Mouse (Mus musculus) intestine, postnatal 0 days (tissue): ENCODE data around the gene Thumpd3. TPM values are rescaled to one million over a fixed set of nuclear protein-coding genes. Genes with fewer than 3 reads are reported as not detected.

ENCODE experiments used
- ATAC-seq: fragments of 200-750 bp; cut with Nextera tagmentation; 2 replicates; pipeline ENCODE4 v1.8.0; 2017; ENCODE audit warnings: mild to moderate bottlenecking, moderate TSS enrichment, moderate library complexity
- H3K27ac ChIP-seq: fragments of 300-500 bp; sonication (generic); 2 replicates; pipeline ENCODE4 v1.5.1; 2014; ENCODE audit warnings: mild to moderate bottlenecking, low read depth, low read length, moderate library complexity
- H3K27me3 ChIP-seq: fragments of 300-500 bp; sonication (generic); replicated peaks from 2 replicates; pipeline ENCODE4 v1.6.1; 2014; ENCODE audit warnings: low read length, mixed read lengths; ENCODE audit not compliant: control insufficient read depth, insufficient read depth
- H3K36me3 ChIP-seq: fragments of 300-500 bp; sonication (generic); 2 replicates; pipeline ENCODE4 v1.6.1; 2014; ENCODE audit warnings: mild to moderate bottlenecking, moderate library complexity; ENCODE audit not compliant: control insufficient read depth, insufficient read depth
- H3K4me1 ChIP-seq: fragments of 300-500 bp; sonication (generic); replicated peaks from 2 replicates; pipeline ENCODE4 v1.6.1; 2014; ENCODE audit warnings: antibody characterized with exemption, low read length, mixed read lengths; ENCODE audit not compliant: control insufficient read depth, insufficient read depth
- H3K4me2 ChIP-seq: fragments of 300-500 bp; sonication (generic); replicated peaks from 2 replicates; pipeline ENCODE4 v1.6.1; 2014; ENCODE audit warnings: low read depth, mild to moderate bottlenecking, moderate library complexity
- H3K4me3 ChIP-seq: fragments of 300-500 bp; sonication (generic); 2 replicates; pipeline ENCODE4 v1.5.1; 2014; ENCODE audit warnings: low read depth, low read length
- H3K9ac ChIP-seq: fragments of 300-500 bp; sonication (generic); 2 replicates; pipeline ENCODE4 v1.6.1; 2014; ENCODE audit warnings: mild to moderate bottlenecking, low read depth, low read length
- H3K9me3 ChIP-seq: fragments of 300-500 bp; sonication (generic); 2 replicates; pipeline ENCODE4 v1.6.1; 2016; ENCODE audit warnings: mixed run types; ENCODE audit not compliant: control insufficient read depth
- CTCF ChIP-seq: sonication (generic); IDR thresholded peaks from 2 replicates; pipeline ENCODE4 v1.5.1; 2016; ENCODE audit warnings: low read depth, mild to moderate bottlenecking, control low read depth, antibody characterized with exemption, moderate library complexity
- WGBS: fragments of 180-500 bp; shearing (Covaris S2); extraction: QIAGEN DNeasy Blood & Tissue Kit; methylation state at CpG from one replicate; pipeline ENCODE4 v1.1.7; 2014; 5-methylcytosine and 5-hydroxymethylcytosine counted together
- polyA plus RNA-seq: library from polyadenylated mRNA; unstranded; fragments of >200 nt; fragmentation: Nextera tagmentation; extraction: Ambion mirVana; gene quantifications from 2 replicates; pipeline ENCODE4 v1.2.1, GENCODE M21; 2015

Thumpd3 gene
- polyA plus RNA-seq, 1 experiment from 2014 or later = 36.0 TPM

DNA sequence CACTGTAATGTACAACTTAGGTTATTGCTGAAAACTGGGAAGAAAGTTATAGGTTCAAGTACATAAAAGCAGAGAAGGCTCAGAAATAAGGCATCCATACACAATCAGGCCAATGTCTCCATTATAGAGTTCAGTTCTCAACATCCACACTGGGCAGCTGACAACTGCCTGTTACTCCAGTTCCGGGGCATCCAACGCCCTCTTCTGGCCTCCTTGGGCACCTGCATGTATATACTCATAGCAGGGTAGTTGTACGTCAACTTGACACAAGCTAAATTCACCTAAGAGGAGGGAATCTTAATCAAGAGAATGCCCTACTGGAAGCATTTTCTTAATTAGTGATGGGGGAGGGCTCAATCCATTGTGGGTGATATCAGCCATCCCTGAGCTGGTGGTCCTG lies 13.9 kb upstream of the Thumpd3 start:
- no peak for ATAC-seq
- no peak overlapping the region for H3K4me2 ChIP-seq
- H3K9me3 ChIP-seq = no peaks in the 10 kb centered on the region
- WGBS = 75% methylated on average over 3 of the region's 3 CpGs
- no peak overlapping the region for H3K4me3 ChIP-seq
- H3K27me3 ChIP-seq = no peaks in the 10 kb centered on the region
- no peaks in the 10 kb centered on the region for H3K36me3 ChIP-seq
- no peak overlapping the region for H3K27ac ChIP-seq
- TF ChIP-seq CTCF = peak; percentile 43
- H3K4me1 ChIP-seq = 0 out of 2 replicates have a peak, but pooled peaks cover 4% of the 10 kb centered on the region
- no peak overlapping the region for H3K9ac ChIP-seq

DNA sequence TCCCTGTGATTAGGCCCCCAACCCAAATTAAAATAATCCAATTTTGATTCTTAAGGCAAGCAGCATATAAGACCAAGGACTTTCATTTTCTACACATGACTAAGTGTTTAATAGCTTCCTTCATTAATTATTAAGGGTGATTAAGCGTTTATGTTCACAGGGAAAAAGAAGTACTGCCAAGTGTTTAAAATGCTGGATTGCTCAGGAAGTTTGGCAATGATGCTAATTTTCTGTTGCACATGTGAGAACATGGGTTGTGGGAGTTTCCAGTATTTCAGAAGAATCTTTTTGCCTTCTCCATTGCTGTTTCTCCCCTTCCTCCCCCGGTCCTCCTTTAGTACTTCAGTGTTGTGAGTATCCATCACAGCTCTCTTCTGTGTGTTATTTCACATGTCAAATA lies 12.8 kb upstream of the Thumpd3 start:
- WGBS = 79% methylated on average over 2 of the region's 2 CpGs
- no peak overlapping the region for H3K4me2 ChIP-seq
- ATAC-seq = no peak
- no peak for TF ChIP-seq CTCF
- H3K9me3 ChIP-seq = no peaks in the 10 kb centered on the region
- H3K27me3 ChIP-seq = no peaks in the 10 kb centered on the region
- no peak overlapping the region for H3K4me3 ChIP-seq
- H3K27ac ChIP-seq = no peak overlapping the region
- H3K4me1 ChIP-seq = 0 out of 2 replicates have a peak, but pooled peaks cover 4% of the 10 kb centered on the region
- no peak overlapping the region for H3K9ac ChIP-seq
- H3K36me3 ChIP-seq = no peaks in the 10 kb centered on the region

DNA sequence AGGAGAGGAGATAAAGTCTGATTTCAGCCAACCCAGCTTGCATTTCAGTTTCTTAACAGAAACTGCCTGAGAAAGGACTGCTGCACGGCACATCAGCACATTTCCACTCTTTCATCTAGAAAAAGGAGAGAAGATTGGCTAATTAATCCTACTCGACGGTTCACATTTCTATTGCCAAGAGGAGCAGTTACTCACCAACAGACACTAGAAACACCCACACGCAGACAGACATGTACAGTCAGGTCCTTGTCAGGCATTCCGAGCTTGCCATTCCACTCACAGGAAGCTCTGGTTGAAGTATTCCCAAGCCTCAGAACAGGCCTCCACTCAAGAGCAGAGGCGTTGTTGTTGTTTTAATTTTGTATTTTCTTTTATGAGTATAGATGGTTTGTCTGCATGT lies 11.6 kb upstream of the Thumpd3 start:
- no peak for TF ChIP-seq CTCF
- WGBS = 67% methylated on average over 6 of the region's 6 CpGs
- Histone ChIP-seq H3K9me3 (no peaks in the 10 kb centered on the region), H3K27ac (no peak overlapping the region), H3K27me3 (no peaks in the 10 kb centered on the region), H3K9ac (no peak overlapping the region), H3K4me2 (no peak overlapping the region), H3K4me3 (no peak overlapping the region), H3K4me1 (0 out of 2 replicates have a peak, but pooled peaks cover 4% of the 10 kb centered on the region), H3K36me3 (no peaks in the 10 kb centered on the region)
- no peak for ATAC-seq

GRCm38 (mm10) chr6:113036463-113037175 lies 9.4 kb upstream of the Thumpd3 start:
- no peaks in the 10 kb centered on the region for H3K9me3 ChIP-seq
- ATAC-seq = no peak
- no peak overlapping the region for H3K4me3 ChIP-seq
- H3K9ac ChIP-seq = no peak overlapping the region
- no peak overlapping the region for H3K27ac ChIP-seq
- WGBS = 58% methylated on average over 4 of the region's 4 CpGs
- no peak overlapping the region for H3K4me2 ChIP-seq
- H3K4me1 ChIP-seq = no peaks in the 10 kb centered on the region
- no peaks in the 10 kb centered on the region for H3K36me3 ChIP-seq
- TF ChIP-seq CTCF = peak; percentile 66
- H3K27me3 ChIP-seq = no peaks in the 10 kb centered on the region

DNA sequence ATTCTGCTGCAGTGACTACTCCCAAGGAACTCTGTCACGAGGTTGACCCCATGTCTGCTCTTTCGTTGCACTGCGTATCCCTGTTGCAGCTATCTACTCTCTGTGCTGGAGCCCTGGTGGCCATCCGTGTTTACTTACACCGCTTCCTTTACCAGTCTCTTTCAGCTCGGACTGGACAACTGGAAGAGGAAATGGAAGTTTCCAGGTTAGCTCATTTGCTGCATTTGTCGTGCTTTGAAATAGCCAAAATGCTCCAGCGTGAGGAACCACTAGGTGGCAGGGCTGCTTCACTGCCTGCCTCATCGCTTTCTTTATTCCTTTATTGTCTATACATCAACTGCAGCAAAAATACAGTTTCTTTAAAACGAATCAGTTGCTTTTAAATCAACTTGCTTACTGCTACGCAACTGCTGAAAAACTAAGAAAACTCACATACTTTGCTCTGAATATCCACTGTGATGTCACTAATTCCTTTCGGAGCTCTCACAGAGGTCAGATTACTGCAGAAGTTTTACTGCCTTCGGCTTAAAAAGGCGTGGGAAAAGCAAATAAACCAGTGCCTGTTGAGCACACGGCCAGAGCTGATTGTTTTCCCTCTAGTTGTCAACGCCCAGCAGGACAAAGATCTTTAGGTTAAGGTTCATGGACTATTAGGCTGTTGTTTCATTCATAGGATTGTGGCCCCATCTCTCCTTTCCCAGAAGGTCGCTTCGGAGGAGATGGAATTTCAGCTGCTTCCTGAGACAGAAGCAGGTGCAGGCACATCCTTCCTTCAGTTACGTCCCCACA lies 7.9 kb upstream of the Thumpd3 start:
- ATAC-seq = peak; percentile 94
- 4% methylated on average over 19 of the region's 19 CpGs for WGBS
- Histone ChIP-seq H3K27ac (peak overlapping the region; percentile 88), H3K9ac (peak overlapping the region; percentile 12), H3K4me2 (peak overlapping the region; percentile 52), H3K36me3 (no peaks in the 10 kb centered on the region), H3K9me3 (no peaks in the 10 kb centered on the region), H3K4me3 (0 out of 2 replicates have a peak overlapping the region, but pooled peaks have one; percentile 16), H3K4me1 (no peaks in the 10 kb centered on the region), H3K27me3 (no peaks in the 10 kb centered on the region)
- TF ChIP-seq CTCF = peak; percentile 98

- peak; percentile 71 for ATAC-seq
- no peaks in the 10 kb centered on the region for H3K27me3 ChIP-seq
- WGBS = 24% methylated on average over 5 of the region's 5 CpGs
- no peaks in the 10 kb centered on the region for H3K4me1 ChIP-seq
- H3K27ac ChIP-seq = peak overlapping the region; percentile 88
- TF ChIP-seq CTCF = no peak
- H3K9me3 ChIP-seq = no peaks in the 10 kb centered on the region
- no peak overlapping the region for H3K4me3 ChIP-seq
- H3K4me2 ChIP-seq = peak overlapping the region; percentile 52
- H3K36me3 ChIP-seq = no peaks in the 10 kb centered on the region
- no peak overlapping the region for H3K9ac ChIP-seq
Measured at GRCm38 (mm10) chr6:113038735-113039058, 7.3 kb upstream of the Thumpd3 start.
